Mouse (Mus musculus) embryonic facial prominence, embryonic 13.5 days (tissue): ENCODE data around the gene Maml3. TPM values are rescaled to one million over a fixed set of nuclear protein-coding genes. Genes with fewer than 3 reads are reported as not detected.

Experiments
- ATAC-seq: fragments of 200-750 bp; cut with Nextera tagmentation; 2 replicates; pipeline ENCODE4 v1.8.0; 2017; ENCODE audit warnings: low read depth; ENCODE audit not compliant: insufficient number of reproducible peaks, insufficient read depth, low FRiP score, low TSS enrichment
- H3K27ac ChIP-seq: fragments of 300-500 bp; sonication (generic); 2 replicates; pipeline ENCODE4 v1.5.1; 2015; ENCODE audit warnings: moderate library complexity, mild to moderate bottlenecking, inconsistent platforms
- H3K27me3 ChIP-seq: fragments of 300-500 bp; sonication (generic); 2 replicates; pipeline ENCODE4 v1.6.1; 2015; ENCODE audit warnings: mild to moderate bottlenecking, inconsistent platforms
- H3K36me3 ChIP-seq: fragments of 300-500 bp; sonication (generic); 2 replicates; pipeline ENCODE4 v1.6.1; 2015; ENCODE audit warnings: mild to moderate bottlenecking, inconsistent platforms
- H3K4me1 ChIP-seq: fragments of 300-500 bp; sonication (generic); 2 replicates; pipeline ENCODE4 v1.6.1; 2015; ENCODE audit warnings: inconsistent platforms
- H3K4me2 ChIP-seq: fragments of 300-500 bp; sonication (generic); 2 replicates; pipeline ENCODE4 v1.6.1; 2015; ENCODE audit warnings: moderate library complexity, mild to moderate bottlenecking, inconsistent platforms
- H3K4me3 ChIP-seq: fragments of 300-500 bp; sonication (generic); 2 replicates; pipeline ENCODE4 v1.5.1; 2015; ENCODE audit warnings: mild to moderate bottlenecking, inconsistent platforms
- H3K9ac ChIP-seq: fragments of 300-500 bp; sonication (generic); 2 replicates; pipeline ENCODE4 v1.6.1; 2015; ENCODE audit warnings: mild to moderate bottlenecking, inconsistent platforms
- H3K9me3 ChIP-seq: fragments of 300-500 bp; sonication (generic); 2 replicates; pipeline ENCODE4 v1.6.1; 2016; ENCODE audit warnings: inconsistent platforms
- WGBS: fragments of 180-500 bp; shearing (Covaris S2); methylation state at CpG from one replicate; pipeline ENCODE4 v1.1.7; 2015; ENCODE audit warnings: mixed read lengths; 5-methylcytosine and 5-hydroxymethylcytosine counted together
- polyA plus RNA-seq: library from polyadenylated mRNA; unstranded; fragments of >200 nt; fragmentation: Nextera tagmentation; extraction: Ambion mirVana; gene quantifications from 2 replicates; pipeline ENCODE4 v1.2.1, GENCODE M21; 2015

Gene Maml3
- polyA plus RNA-seq, 1 experiment from 2014 or later: 6.5 TPM

DNA sequence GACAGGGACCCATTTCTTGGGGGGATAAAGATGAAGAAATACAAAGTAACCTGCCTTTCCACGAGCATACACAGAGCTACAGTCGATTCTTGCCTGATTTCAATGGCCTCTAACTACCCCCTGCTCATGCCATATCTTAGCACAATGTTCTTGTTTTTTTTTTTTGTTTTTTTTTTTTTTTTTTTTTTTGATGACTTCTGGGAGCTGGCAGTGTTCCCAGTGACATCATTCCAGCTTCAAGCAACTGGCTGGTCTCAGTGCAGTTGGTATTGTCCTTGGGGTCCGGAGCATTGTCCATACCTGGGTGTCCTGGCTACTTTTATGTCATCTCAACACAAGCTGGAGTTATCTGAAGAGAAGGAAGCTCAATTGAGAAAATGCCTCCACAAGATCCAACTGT, 429.9 kb downstream of the Maml3 start:
- Histone ChIP-seq H3K9ac (no peak overlapping the region), H3K27ac (no peak overlapping the region), H3K4me2 (no peak overlapping the region), H3K9me3 (no peaks in the 10 kb centered on the region; the same call in 1 of the 2 replicates), H3K4me3 (no peak overlapping the region), H3K36me3 (no peaks in the 10 kb centered on the region), H3K4me1 (peaks cover 9% of the 10 kb centered on the region), H3K27me3 (no peaks in the 10 kb centered on the region)
- WGBS: 78% methylated on average over 3 of the region's 3 CpGs
- ATAC-seq: no peak

DNA sequence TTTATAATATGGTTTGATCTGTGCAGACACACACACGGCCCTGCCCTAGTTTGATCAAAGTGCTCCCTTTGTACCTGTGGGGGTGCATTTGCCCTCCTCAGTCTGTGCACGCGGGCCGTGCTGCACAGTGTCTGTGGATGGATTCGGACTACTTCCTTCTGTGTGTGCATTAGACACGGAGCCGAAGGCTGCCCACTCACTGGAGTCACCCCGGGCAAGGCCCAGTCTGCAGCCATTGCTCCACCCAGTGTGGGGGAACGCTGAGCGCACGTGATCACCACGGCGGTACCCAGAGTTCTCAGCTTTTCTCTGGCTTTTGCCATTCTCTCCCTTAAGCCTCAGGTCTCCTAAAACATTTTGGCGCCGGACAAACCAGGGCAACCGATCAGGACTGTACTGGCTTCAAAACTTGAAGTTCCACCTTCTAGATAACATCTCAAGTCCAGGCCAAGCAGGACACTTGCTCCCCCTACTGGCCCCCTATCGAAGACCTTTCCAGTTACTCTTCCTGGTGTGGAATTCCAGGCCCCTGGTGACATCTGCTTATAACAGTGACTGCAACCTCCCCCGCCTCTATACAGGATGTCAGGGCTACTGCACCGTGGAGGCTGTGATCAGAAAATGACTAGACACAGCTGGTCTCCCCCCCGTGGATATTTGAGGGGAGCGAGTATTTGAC, 431.3 kb downstream of the Maml3 start:
- no peaks in the 10 kb centered on the region for H3K27me3 ChIP-seq
- H3K4me1 ChIP-seq: peaks cover 13% of the 10 kb centered on the region
- no peaks in the 10 kb centered on the region; the same call in 1 of the 2 replicates for H3K9me3 ChIP-seq
- no peak overlapping the region for H3K4me3 ChIP-seq
- WGBS: 67% methylated on average over 21 of the region's 21 CpGs
- H3K36me3 ChIP-seq: no peaks in the 10 kb centered on the region
- H3K4me2 ChIP-seq: no peak overlapping the region
- no peak overlapping the region for H3K9ac ChIP-seq
- H3K27ac ChIP-seq: no peak overlapping the region
- ATAC-seq: no peak

DNA sequence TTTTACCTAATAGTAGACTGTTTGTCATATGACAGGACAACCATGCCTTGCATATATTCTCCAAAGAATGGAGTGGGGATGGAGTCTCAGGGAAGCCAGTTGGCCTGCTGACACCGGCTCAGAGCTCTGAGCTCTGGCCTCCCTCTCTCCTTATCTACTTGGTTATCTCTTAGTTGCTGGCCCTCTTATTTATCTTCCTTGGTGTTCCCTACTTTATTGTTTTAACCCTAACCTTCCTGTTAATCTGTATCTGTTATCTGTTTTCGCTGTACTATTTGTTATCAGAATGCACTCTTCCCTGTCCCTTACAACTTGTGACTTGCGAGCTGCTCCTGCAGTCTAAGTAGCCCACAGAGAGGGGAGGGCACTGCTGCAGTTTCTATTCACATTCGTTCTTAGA, 432.2 kb downstream of the Maml3 start:
- H3K27ac ChIP-seq: no peak overlapping the region
- H3K4me3 ChIP-seq: no peak overlapping the region
- peaks cover 15% of the 10 kb centered on the region for H3K4me1 ChIP-seq
- no peaks in the 10 kb centered on the region for H3K27me3 ChIP-seq
- H3K36me3 ChIP-seq: no peaks in the 10 kb centered on the region
- 74% methylated on average over 4 of the region's 4 CpGs for WGBS
- no peak overlapping the region for H3K4me2 ChIP-seq
- no peaks in the 10 kb centered on the region; the same call in 1 of the 2 replicates for H3K9me3 ChIP-seq
- ATAC-seq: no peak
- no peak overlapping the region for H3K9ac ChIP-seq

DNA sequence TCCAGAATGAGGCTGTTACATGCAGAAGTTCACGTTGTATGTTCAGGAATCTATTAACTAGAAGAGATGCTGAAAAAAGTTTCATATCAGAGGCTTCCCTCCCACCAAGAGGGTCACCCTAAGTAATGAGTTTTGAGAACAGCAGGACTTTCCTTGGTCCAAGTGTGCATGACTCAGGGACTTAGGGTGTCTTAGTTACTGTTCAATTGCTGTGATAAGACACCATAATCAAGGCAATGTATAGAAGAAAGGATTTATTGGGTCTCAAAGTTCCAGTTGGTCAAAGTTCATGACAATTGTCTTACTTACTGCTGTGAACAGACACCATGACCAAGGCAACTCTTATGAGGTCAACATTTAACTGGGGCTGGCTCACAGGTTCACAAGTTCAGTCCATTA, 433.8 kb downstream of the Maml3 start:
- Histone ChIP-seq H3K36me3 (no peaks in the 10 kb centered on the region), H3K27me3 (no peaks in the 10 kb centered on the region), H3K9me3 (no peaks in the 10 kb centered on the region; the same call in 1 of the 2 replicates), H3K4me3 (no peak overlapping the region), H3K4me2 (no peak overlapping the region), H3K4me1 (peaks cover 18% of the 10 kb centered on the region), H3K9ac (no peak overlapping the region), H3K27ac (no peak overlapping the region)
- ATAC-seq: no peak
- WGBS: 85% methylated on average over 1 of the region's 1 CpGs

DNA sequence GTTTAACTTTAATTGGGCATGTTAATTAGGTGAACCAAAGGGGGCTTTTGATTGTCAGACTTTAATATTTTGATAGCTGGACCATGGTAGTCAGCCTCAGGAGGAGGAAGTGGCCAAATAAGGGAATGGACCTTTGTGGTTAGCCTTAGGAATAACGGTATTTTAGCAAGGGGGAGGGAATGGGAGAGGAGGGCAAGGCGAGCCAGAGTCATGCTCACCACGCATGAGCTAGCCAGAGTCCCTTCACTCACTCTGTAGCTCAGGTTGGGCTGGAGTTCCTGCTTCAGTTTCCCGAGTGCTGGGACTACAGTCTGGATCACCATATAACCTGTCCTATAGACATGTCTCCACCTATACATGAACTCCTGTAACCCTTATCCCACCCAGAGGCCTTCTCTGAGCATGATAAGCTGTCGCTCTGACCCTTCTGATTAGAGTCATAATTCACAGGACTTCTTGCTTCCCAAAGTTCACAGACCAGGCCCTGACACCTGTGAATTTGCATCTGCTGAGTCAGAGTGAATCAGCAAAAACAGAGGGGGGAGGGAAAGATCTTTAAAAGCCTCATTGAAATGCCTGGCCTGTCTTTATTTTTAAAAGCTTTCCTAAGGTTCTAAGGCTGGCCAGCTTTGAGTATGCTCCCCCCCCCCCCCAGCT, 434.3 kb downstream of the Maml3 start:
- peaks cover 23% of the 10 kb centered on the region for H3K4me1 ChIP-seq
- H3K4me2 ChIP-seq: no peak overlapping the region
- H3K9me3 ChIP-seq: no peaks in the 10 kb centered on the region; the same call in 1 of the 2 replicates
- H3K27me3 ChIP-seq: no peaks in the 10 kb centered on the region
- H3K4me3 ChIP-seq: no peak overlapping the region
- H3K36me3 ChIP-seq: no peaks in the 10 kb centered on the region
- whole genome bisulfite sequencing: 78% methylated on average over 5 of the region's 5 CpGs
- H3K9ac ChIP-seq: no peak overlapping the region
- no peak for ATAC-seq
- H3K27ac ChIP-seq: no peak overlapping the region

DNA sequence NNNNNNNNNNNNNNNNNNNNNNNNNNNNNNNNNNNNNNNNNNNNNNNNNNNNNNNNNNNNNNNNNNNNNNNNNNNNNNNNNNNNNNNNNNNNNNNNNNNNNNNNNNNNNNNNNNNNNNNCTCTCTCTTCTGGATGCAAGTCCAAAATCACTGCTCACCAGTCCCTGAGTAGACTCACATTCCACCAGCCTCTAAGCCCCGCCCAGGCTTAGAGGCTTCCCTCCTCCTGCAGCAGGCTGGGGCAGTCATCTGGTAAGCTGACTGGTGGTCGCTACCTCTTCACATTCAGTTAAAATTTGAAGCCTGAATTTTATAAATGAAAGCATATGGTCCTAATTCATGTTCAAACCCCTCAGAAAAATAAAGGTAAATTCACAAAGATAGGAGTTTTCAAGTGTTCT, 436.3 kb downstream of the Maml3 start:
- WGBS: 18% methylated on average over 2 of the region's 2 CpGs
- no peak for ATAC-seq

DNA sequence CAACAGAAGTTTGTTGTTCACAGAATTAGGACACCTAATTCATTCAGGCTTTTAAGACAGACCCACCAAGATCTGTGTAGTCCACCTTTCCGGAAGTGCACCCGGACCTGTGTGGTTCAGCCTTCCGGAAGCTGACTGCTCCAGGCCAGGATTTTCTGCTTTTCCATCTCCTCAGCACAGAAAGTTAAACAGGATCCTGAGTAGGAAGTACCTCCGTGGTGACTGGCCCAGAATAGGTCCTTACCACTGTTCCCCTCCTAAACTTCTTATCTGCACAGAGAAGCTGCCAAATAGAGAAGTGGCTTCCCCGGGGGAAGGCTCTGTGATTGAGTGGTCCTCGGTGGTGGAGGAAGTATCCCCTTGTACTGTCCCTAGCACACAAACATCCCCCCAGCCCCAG, 442.3 kb downstream of the Maml3 start:
- Histone ChIP-seq H3K9me3 (no peaks in the 10 kb centered on the region), H3K4me2 (no peak overlapping the region), H3K4me1 (peaks cover 29% of the 10 kb centered on the region), H3K27me3 (no peaks in the 10 kb centered on the region), H3K9ac (no peak overlapping the region), H3K36me3 (no peaks in the 10 kb centered on the region), H3K4me3 (no peak overlapping the region), H3K27ac (no peak overlapping the region)
- ATAC-seq: no peak
- WGBS: 53% methylated on average over 6 of the region's 6 CpGs

More for the DNA sequence above, 436.3 kb downstream of the Maml3 start:
- no peaks in the 10 kb centered on the region for H3K36me3 ChIP-seq
- H3K27ac ChIP-seq: no peak overlapping the region
- no peaks in the 10 kb centered on the region for H3K27me3 ChIP-seq
- no peak overlapping the region for H3K4me3 ChIP-seq
- no peak overlapping the region for H3K9ac ChIP-seq
- peaks cover 20% of the 10 kb centered on the region for H3K4me1 ChIP-seq
- H3K9me3 ChIP-seq: no peaks in the 10 kb centered on the region; the same call in 1 of the 2 replicates
- no peak overlapping the region for H3K4me2 ChIP-seq

DNA sequence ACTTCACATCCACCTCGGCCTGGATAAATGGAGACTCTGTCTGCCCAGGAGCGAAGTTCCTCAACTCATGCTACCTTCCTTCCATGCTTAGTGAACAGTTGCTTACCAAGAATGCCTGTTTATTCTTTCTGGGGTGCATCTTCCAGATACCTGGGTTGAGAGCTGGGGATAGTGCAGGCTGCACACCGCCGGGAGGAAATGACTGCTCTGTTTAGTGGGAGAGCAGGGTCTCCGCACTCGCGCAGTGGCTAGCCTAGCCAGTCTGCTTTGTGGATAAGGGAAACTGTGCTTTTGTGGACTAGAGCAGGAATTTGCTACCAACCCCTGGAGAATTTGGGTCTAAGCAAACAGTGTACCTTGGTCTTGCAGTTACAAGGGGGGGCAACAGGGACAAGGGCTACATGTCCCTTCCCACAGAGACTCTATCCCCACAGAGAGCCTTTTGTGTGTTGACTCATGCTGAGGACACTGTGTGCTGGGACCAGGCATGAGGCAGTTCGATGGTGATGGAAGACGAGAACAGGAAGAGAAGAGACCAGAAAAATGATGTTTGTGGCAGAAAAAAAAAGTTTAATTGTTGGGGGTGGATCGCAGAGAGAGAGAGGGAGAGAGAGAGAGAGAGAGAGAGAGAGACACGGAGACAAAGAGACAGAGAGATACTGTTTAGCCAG, 442.9 kb downstream of the Maml3 start:
- Histone ChIP-seq H3K27ac (no peak overlapping the region), H3K9me3 (no peaks in the 10 kb centered on the region), H3K4me2 (no peak overlapping the region), H3K4me1 (peaks cover 29% of the 10 kb centered on the region), H3K9ac (no peak overlapping the region), H3K27me3 (no peaks in the 10 kb centered on the region), H3K36me3 (no peaks in the 10 kb centered on the region), H3K4me3 (no peak overlapping the region)
- no peak for ATAC-seq
- 61% methylated on average over 11 of the region's 11 CpGs for WGBS

DNA sequence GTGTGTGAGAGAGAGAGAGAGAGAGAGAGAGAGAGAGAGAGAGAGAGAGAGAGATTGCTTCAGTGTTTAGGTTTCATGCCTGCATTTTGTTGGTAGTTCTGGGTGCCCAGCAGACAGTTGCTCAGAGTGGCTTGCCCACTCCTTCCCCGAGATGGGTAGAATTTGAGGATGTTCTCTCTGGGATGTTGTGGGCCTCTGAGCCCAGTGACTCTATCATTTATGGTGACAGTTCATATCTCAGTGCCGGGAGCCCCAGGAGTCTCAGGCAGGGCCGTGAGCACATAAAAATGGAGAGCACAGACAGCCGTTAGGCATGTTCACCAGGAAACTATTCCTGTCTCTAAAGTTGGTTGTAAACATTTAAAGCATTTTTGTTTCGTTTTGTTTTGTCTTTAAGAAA, 443.5 kb downstream of the Maml3 start:
- no peaks in the 10 kb centered on the region for H3K9me3 ChIP-seq
- no peaks in the 10 kb centered on the region for H3K36me3 ChIP-seq
- H3K27ac ChIP-seq: no peak overlapping the region
- no peak overlapping the region for H3K4me3 ChIP-seq
- H3K4me2 ChIP-seq: no peak overlapping the region
- no peaks in the 10 kb centered on the region for H3K27me3 ChIP-seq
- no peak for ATAC-seq
- H3K9ac ChIP-seq: no peak overlapping the region
- 58% methylated on average over 5 of the region's 5 CpGs for WGBS
- H3K4me1 ChIP-seq: peaks cover 29% of the 10 kb centered on the region

DNA sequence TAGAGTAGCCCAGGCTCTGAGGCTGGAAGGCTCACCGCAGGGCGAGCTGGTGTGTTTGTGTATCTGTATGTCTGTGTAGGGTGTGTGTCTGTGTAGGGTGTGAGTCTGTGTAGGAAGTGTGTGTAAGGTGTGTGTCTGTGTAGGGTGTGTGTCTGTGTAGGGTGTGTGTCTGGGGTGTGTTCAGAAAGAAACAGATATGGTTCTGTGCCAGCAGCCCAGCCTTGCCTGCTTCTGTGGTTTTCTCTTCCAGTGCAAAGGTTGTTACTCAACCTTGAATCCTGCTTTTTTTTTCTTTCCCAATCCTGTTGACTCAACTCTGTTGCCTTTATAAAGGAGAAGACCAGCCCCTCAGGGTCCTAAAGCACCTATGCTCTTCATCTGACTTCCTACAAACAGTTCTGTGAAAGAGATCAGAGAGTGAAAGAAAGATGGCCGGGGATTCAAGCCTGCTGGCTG, 444.0 kb downstream of the Maml3 start:
- no peak for ATAC-seq
- Histone ChIP-seq H3K4me3 (no peak overlapping the region), H3K36me3 (no peaks in the 10 kb centered on the region), H3K4me1 (peaks cover 24% of the 10 kb centered on the region), H3K4me2 (no peak overlapping the region), H3K27ac (no peak overlapping the region), H3K9me3 (no peaks in the 10 kb centered on the region), H3K9ac (no peak overlapping the region), H3K27me3 (no peaks in the 10 kb centered on the region)
- 80% methylated on average over 3 of the region's 3 CpGs for WGBS

DNA sequence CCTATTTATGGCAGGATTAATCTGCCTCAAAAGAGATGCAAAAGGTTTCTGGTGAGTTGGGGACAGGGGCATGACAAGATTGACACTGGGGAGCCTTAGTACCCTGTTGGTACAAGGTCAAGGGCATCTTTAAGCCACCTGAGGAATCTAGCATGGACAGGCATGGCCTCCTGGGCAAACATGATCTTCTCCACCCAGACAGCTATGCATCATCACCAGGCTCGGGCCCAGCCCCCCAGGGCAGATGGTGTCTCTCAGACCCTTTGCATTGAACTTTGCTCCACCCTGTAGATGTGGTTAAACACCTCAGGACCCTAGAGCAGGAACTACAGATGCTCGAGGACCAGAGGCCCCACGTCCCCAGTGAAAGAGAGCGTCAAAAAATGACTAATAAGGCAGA, 444.8 kb downstream of the Maml3 start, which contains the start of gene Mgst2:
Mgst2 (plus strand) TSS at position 301 of the 400 bp plus-strand sequence.
- Histone ChIP-seq H3K4me1 (peaks cover 19% of the 10 kb centered on the region; the same call in 1 of the 2 replicates), H3K9ac (no peak within 1 kb of the TSS), H3K4me2 (no peak within 1 kb of the TSS), H3K36me3 (no peaks in the 10 kb centered on the region), H3K4me3 (no peak within 1 kb of the TSS), H3K27me3 (no peaks in the 10 kb centered on the region), H3K27ac (no peak within 1 kb of the TSS), H3K9me3 (no peaks in the 10 kb centered on the region)
- ATAC-seq: no peak
- 67% methylated on average over 4 of the region's 4 CpGs for WGBS
